11 mouse cellular contexts compared by ENCODE assay signal in genomic region chr15:78960088-78960487, GRCm38 (mm10). TPM values are rescaled to one million over a fixed set of nuclear protein-coding genes. Genes with fewer than 3 reads are reported as not detected.
A peak's percentile ranks its signal among the peaks of the same experiment; 100 is the strongest.
DNase-seq lines count a peak whose midpoint lies in the region; ATAC-seq and TF ChIP-seq lines count a peak whose summit lies in the region.
"Had no signal": no experiment of that assay in that cellular context is flagged by ENCODE, and none has a peak within 500 bp of the region (broad histone marks: within the 10 kb centered on the region; RNA-seq: fewer than 3 reads in every experiment).

No protein-coding gene starts in this region.

- H3K4me3 ChIP-seq in lung, postnatal 0 days (ENCODE audit: low read depth, low read length), result no peak overlapping the region
- no peak overlapping the region for H3K4me3 ChIP-seq in lung, adult 2 months (replicated peaks; ENCODE audit: extremely low read depth, low read depth, low read length)
- H3K4me3 ChIP-seq in midbrain, embryonic 11.5 days (ENCODE audit: low read depth, low read length), result no peak overlapping the region
- H3K4me3 ChIP-seq: midbrain, embryonic 13.5 days had no signal

- H3K4me2 ChIP-seq in lung, postnatal 0 days (replicated peaks; ENCODE audit: low read depth, low read length), result no peak overlapping the region
- H3K4me2 ChIP-seq in midbrain, embryonic 11.5 days, result no peak overlapping the region
- H3K4me2 ChIP-seq: liver, embryonic 11.5 days; midbrain, embryonic 13.5 days had no signal

- TF ChIP-seq EP300 in lung, postnatal 0 days (IDR thresholded peaks at IDR 0.05), result no peak

- intact Hi-C loops in heart, postnatal 14 days (cut with DNase I), result no loop called here

- H3K4me1 ChIP-seq in lung, postnatal 0 days (ENCODE audit: insufficient read depth, low read depth, low read length), result no peaks in the 10 kb centered on the region
- H3K4me1 ChIP-seq in lung, adult 2 months (ENCODE audit: control insufficient read depth, insufficient read depth, low read length), result 0 out of 2 replicates have a peak, but pooled peaks cover 2% of the 10 kb centered on the region
- H3K4me1 ChIP-seq in midbrain, embryonic 11.5 days (ENCODE audit: control insufficient read depth, insufficient read depth, low read length), result peaks cover 2% of the 10 kb centered on the region; the same call in 1 of the 2 replicates

- no peak overlapping the region for H3K9ac ChIP-seq in lung, postnatal 0 days (replicated peaks; ENCODE audit: low read depth)
- H3K9ac ChIP-seq in midbrain, embryonic 11.5 days (ENCODE audit: low read length), result no peak overlapping the region
- H3K9ac ChIP-seq: midbrain, embryonic 13.5 days had no signal

- H3K9me3 ChIP-seq in lung, postnatal 0 days (ENCODE audit: low read length), result no peaks in the 10 kb centered on the region
- H3K9me3 ChIP-seq in midbrain, embryonic 11.5 days (ENCODE audit: control insufficient read depth, low read length), result no peaks in the 10 kb centered on the region
- H3K9me3 ChIP-seq: midbrain, embryonic 13.5 days had no signal

- peak; percentile 32; the same call in 1 of the 2 replicates for ATAC-seq in lung, postnatal 0 days
- ATAC-seq in midbrain, embryonic 11.5 days (ENCODE audit: low FRiP score), result no peak
- ATAC-seq: midbrain, embryonic 13.5 days had no signal

- TF ChIP-seq CTCF in lung, postnatal 0 days (IDR thresholded peaks at IDR 0.05), result no peak
- TF ChIP-seq CTCF in lung, adult 2 months (IDR thresholded peaks at IDR 0.05; ENCODE audit: insufficient read depth, low read length), result no peak

- WGBS in lung, postnatal 0 days, result 69% methylated on average over 4 of the region's 4 CpGs
- WGBS in lung, adult 2 months, result 60% methylated on average over 4 of the region's 4 CpGs
- WGBS in midbrain, embryonic 11.5 days, result 88% methylated on average over 4 of the region's 4 CpGs

- TF ChIP-seq POLR2A in lung, adult 2 months (IDR thresholded peaks at IDR 0.05; ENCODE audit: borderline replicate concordance, extremely low read depth, low read depth, low read length), result no peak

- H3K27ac ChIP-seq in lung, postnatal 0 days (ENCODE audit: low read length), result no peak overlapping the region
- H3K27ac ChIP-seq in midbrain, embryonic 11.5 days (ENCODE audit: low read depth, low read length), result no peak overlapping the region
- H3K27ac ChIP-seq: midbrain, embryonic 13.5 days had no signal

- DNase-seq in lung, postnatal 0 days (ENCODE audit: low spot score), result peak; percentile 40
- no peak for DNase-seq in lung, adult 2 months
- DNase-seq in adrenal gland, postnatal 10 days, result peak; percentile 80
- peak; percentile 70 to 71 for DNase-seq in heart, postnatal 14 days
- DNase-seq in urinary bladder, postnatal 36 days (ENCODE audit: low spot score in 2 of 2), result peak; percentile 44 to 85
- no peak for DNase-seq in embryo, embryonic 10.5 days (ENCODE audit: low spot score)
- no peak for DNase-seq in cerebellum, adult 18-20 months
- no peak for DNase-seq in midbrain, embryonic 11.5 days (ENCODE audit: low spot score, missing footprints)
- DNase-seq: kidney, adult 2 months had no signal

- no peaks in the 10 kb centered on the region for H3K27me3 ChIP-seq in lung, postnatal 0 days (replicated peaks; ENCODE audit: insufficient read depth, low read length)
- H3K27me3 ChIP-seq in midbrain, embryonic 11.5 days (ENCODE audit: control insufficient read depth, insufficient read depth, low read length), result no peaks in the 10 kb centered on the region
- H3K27me3 ChIP-seq: midbrain, embryonic 13.5 days had no signal

- no peaks in the 10 kb centered on the region for H3K36me3 ChIP-seq in lung, postnatal 0 days (ENCODE audit: insufficient read depth, low read length)
- H3K36me3 ChIP-seq in midbrain, embryonic 11.5 days (ENCODE audit: control insufficient read depth, insufficient read depth, low read length), result peaks cover 2% of the 10 kb centered on the region; the same call in 1 of the 2 replicates

RNA-seq across cellular contexts. Expression of gene Triobp, which starts 12.6 kb away (rescaled TPM):
- 22.5 and 23.9 TPM in 2 replicates for polyA plus RNA-seq in lung, postnatal 0 days (2015; fragmentation: Nextera tagmentation; extraction: Ambion mirVana)
- 49.6 and 56.3 TPM in 2 replicates for polyA plus RNA-seq in lung, adult 2 months (2012; rRNA removed)
- total RNA-seq in adrenal gland, postnatal 10 days (2021), result 10 to 100 TPM; 87.8 to 88.2 TPM
- total RNA-seq in heart, postnatal 14 days (2021), result 10 to 100 TPM; 44.6 to 49.6 TPM
- polyA plus RNA-seq in midbrain, embryonic 11.5 days (2014; fragmentation: Nextera tagmentation; extraction: Ambion mirVana), result 33.2 and 34.8 TPM in 2 replicates

RNA-seq across cellular contexts. Expression of gene Nol12, which starts 25.4 kb away (rescaled TPM):
- polyA plus RNA-seq in lung, postnatal 0 days (2015; fragmentation: Nextera tagmentation; extraction: Ambion mirVana), result 26.8 and 28.9 TPM in 2 replicates
- 15.2 and 16.4 TPM in 2 replicates for polyA plus RNA-seq in lung, adult 2 months (2012; rRNA removed)
- 10 to 100 TPM; 34.4 to 35.2 TPM for total RNA-seq in adrenal gland, postnatal 10 days (2021)
- 10 to 100 TPM; 13.6 to 14.3 TPM for total RNA-seq in heart, postnatal 14 days (2021)
- 58.3 and 62.7 TPM in 2 replicates for polyA plus RNA-seq in midbrain, embryonic 11.5 days (2014; fragmentation: Nextera tagmentation; extraction: Ambion mirVana)

RNA-seq across cellular contexts. Expression of gene Lgals1, which starts 33.6 kb away (rescaled TPM):
- polyA plus RNA-seq in lung, postnatal 0 days (2015; fragmentation: Nextera tagmentation; extraction: Ambion mirVana), result 655 and 726 TPM in 2 replicates
- polyA plus RNA-seq in lung, adult 2 months (2012; rRNA removed), result 250 and 251 TPM in 2 replicates
- total RNA-seq in adrenal gland, postnatal 10 days (2021), result 100 to 1,000 TPM; 601 to 606 TPM
- 100 to 1,000 TPM; 236 to 276 TPM for total RNA-seq in heart, postnatal 14 days (2021)
- polyA plus RNA-seq in midbrain, embryonic 11.5 days (2014; fragmentation: Nextera tagmentation; extraction: Ambion mirVana), result 360 and 382 TPM in 2 replicates

RNA-seq across cellular contexts. Expression of gene Pdxp, which starts 46.4 kb away (rescaled TPM):
- polyA plus RNA-seq in lung, postnatal 0 days (2015; fragmentation: Nextera tagmentation; extraction: Ambion mirVana), result 1.8 and 1.9 TPM in 2 replicates
- 3.5 and 4.2 TPM in 2 replicates for polyA plus RNA-seq in lung, adult 2 months (2012; rRNA removed)
- total RNA-seq in adrenal gland, postnatal 10 days (2021), result 1 to 10 TPM; 5.2 to 6.1 TPM
- total RNA-seq in heart, postnatal 14 days (2021), result 1 to 10 TPM; 1.6 to 1.9 TPM
- polyA plus RNA-seq in midbrain, embryonic 11.5 days (2014; fragmentation: Nextera tagmentation; extraction: Ambion mirVana), result 32.6 and 33.8 TPM in 2 replicates

Comparison
In these comparisons a context has a peak if more than half of its experiments do, and no peak if none do; other contexts are left out.
1. DNase-seq: peak in lung, postnatal 0 days (single experiment), adrenal gland, postnatal 10 days (single experiment), heart, postnatal 14 days (2 of 2) and urinary bladder, postnatal 36 days (2 of 2); none in lung, adult 2 months (single experiment), embryo, embryonic 10.5 days (single experiment), cerebellum, adult 18-20 months (0 of 2) and midbrain, embryonic 11.5 days (single experiment).